Mouse (Mus musculus) c-Kit-positive CD71-negative TER-119-negative erythroid progenitor cells, embryonic 14.5 days (primary cell): ENCODE measurements at regions not wholly inside any gene's neighbourhood (a gene's known extent, or its start where the extent isn't known, plus 50 kb on each side); places are given as distances from the start of the nearest gene placed in this dataset.

ENCODE experiments used
- DNase-seq: peaks from one replicate; pipeline ENCODE4 v3.0.0-alpha.2; 2013; ENCODE audit warnings: low read depth

DNA sequence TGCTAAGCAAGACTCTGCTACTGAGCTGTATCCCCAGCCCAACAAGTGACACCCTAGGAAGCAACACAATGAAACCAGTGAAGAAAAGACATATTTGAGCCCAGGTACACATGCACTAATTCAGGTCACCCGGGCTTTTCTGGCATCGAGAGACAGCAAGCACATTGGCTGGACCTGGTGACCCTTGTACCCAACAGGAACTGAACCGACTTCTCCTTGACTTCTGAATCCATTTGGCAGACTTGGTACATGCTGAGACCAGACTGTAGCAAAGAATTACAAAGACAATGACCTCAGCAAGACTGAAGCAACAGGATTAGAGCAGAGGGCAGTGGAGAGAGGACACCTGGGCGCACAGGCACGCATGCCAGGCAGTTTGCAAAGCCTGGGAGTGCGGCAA is 79.1 kb downstream of the Sema4f start:
- no peak for DNase-seq

DNA sequence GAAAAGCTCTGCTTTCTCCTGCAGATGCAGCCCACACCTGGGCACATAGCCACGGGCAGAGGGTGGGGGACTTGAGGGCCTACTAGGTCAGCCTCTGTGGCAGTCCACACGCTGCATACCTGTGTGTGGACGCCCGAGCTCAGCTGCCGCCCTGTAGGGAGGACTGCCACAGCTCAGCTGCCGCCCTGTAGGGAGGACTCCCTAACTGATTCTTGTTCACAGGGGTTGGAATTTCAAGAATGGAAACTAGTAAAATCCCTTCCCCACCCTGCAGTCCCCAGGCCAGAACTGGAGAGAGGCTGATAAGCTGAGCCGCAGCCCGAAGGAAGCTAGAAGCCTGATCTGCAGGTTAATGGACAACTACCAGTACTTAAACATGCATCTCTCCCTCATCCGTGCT is 82.0 kb upstream of the Hk2 start:
- DNase-seq = no peak

DNA sequence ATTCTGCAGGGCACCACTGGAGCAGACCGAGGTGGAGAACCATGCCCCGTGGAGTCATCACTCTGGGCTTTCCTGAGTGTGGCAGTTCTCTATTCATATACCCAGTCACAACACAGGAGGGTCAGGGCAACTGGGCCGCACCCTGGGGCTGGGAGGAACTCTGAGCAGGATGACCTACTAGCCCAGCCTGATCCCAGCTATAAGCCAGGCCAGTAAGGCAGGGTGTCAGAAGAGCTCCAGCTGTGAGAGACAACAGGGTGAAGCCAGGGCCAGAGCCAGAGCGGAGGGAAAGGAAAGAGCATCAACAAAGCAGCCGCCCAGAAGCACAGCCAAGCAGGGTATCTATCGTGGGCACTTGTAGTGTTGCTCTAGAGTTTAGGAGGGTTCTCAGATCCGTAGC is 81.1 kb upstream of the Hk2 start:
- no peak for DNase-seq

DNA sequence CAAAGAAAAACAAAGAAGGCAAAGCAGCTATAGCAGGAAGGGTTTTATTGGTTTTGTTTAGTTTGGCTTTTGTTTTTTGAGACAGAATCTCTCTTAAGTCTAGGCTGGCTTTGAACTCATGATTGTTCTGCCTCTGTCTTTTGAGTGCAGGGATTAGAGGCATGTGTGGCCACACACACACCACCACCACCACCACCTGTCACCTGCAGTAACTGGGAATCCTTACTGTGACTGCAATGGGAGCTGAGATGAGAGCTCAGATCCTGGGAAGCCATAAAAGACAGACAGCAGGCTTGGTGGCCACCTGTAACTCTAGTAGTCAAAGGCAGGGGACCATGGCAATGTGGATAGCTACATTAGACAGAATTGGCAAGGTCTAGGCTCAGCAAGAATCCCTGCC is 80.5 kb upstream of the Hk2 start:
- no peak for DNase-seq

DNA sequence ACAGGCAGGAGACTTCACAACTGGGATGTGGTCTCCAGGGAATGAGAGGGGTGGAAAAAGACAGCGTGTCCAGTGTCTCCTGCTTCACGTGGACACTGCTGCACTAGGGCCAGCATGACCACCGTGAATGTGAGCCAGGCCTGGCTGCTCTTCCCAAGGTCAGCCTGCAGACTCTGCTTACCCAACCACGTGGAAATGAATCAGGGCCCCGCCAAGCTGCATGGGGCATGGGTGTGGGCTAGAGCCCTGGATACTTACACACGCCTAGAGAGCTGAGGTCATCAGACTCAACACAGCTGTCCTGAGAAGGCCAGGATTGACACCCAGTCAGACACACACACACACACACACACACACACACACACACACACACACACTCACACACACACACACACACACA is 80.1 kb upstream of the Hk2 start:
- DNase-seq = no peak

DNA sequence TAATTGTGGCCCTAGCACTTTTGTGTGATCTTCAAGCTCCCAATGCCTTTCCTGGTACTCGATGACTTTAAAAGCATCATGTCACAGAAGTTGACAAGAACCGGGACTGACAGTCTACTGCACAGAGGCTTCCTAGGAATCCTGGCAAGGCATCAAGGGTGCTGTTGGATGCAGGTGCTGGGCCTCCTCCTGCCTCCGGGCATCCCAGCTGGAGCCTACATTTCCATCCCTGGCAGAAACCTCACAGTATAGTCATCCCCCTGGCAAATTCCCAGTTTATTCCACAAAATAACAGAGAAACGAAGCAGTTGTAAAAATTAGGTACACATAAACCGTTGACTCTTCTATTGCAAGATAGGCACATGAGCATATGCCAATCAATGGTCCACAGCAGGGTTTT is 78.8 kb upstream of the Hk2 start:
- no peak for DNase-seq

DNA sequence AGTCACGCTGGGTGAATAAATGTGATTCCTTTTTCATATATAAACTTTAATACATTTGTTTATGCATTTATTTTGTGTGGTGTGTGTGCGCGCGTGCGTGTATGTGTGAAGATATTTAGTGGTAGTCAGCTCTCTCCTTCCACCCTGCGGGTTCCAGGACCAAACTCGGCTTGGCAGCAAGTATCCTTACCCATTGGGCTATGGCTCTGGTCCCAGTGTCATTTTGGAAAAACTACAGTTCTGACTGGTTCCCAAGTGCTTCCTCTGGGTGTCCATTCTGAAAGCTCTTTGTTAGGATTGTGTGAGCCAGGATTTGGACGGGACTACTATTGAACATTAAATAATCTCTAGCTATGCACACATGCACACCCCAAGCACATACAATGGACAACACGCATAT is 76.3 kb upstream of the Hk2 start:
- no peak for DNase-seq

DNA sequence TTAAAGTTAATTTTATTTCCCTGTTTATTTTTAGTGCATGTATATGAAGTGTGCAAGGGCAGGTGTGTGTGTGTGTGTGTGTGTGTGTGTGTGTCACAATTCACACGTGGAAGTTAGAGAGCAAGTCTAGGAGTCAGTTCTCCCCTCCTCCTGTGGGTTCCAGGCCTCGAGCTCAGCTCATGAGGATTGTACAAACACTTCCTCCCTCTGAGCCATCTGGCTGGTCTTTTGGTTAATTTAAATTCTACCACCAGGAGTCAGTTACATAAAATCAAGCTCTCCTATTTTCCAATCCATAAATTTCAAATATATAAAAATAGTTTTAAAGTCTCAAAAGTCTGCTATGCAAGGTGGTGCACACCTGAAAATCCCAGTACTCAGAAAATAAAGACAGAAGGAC is 73.3 kb upstream of the Hk2 start:
- DNase-seq = no peak

DNA sequence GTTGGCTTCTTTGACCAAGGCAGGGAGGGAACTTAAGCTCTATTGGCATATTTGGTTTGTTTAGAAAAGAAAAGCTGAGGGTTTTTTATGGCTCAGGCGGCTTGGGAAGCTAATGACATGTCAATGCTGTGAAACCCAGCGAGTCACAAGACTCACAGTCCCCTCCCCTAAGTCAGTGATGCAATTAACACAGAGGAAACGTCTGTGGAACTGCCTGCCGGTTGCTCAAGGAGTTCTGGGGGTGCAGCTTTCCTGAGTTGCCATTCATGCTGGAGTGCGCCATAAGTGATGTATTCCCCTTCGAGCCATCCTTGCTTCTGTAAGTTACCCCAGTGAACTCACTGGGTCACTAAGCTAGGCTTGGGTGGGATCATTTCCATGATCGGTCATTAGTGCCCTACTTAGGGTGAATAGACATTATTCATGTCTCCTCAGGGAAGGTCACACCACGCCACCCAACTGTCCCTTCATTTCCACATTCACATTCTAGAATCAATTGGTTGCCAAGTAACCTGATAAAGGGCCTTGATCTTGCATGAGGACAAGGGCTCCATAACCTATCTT is 72.4 kb upstream of the Hk2 start:
- DNase-seq = no peak

DNA sequence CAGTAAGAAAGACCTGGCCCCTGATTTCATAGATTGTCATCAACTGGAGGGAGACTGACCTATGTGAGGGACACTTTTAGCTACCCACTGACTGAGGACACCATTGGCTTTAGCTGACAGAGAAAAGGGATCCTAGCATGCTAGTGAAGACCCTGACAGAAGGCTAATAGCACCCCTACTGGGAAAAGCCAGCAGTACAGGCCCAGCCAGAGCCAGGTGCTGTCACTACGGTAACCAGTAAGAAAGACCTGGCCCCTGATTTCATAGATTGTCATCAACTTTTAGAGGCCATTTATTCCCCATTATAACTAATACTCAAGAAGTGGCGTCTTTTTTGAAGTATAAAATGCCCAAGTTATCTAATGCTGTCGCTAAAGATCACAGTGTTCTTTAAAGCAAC is 70.2 kb upstream of the Hk2 start:
- no peak for DNase-seq

DNA sequence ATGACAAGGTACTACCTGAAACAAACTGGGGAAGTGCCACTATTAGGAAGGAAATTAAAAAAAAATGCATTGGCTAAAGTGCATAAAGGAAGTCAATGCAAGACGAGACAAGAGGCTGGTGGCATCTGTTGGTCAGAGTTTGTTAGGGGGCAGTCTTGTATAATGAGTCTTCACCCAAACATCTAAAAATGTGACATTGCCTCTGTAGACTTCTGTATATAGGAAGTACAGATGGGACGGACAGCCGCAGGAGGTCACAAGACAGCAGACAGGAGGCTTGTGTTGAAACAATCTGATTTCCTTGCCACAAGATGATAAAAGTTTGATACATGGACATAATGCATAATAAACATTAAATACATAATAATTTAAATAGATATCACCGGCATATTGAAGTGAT is 69.6 kb upstream of the Hk2 start:
- no peak for DNase-seq

DNA sequence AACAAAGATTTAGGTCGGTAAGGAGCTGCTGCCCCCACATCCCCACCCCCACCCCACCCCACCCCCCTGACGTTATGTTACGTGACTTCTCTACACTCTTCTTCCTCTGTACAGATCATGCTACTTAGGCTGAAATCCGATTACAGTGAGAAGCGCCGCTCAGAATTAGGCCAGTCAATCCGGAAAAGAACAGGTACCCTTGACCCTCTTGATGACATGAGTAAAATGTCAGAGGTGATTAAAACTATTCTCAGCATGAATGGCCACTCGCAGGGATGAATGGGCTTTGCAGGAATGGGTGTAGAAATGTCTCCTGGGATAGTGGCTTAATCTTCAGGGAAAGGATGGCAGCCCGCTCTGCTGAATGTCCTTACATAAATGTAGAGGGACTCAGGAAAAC is 63.0 kb upstream of the Hk2 start:
- no peak for DNase-seq

DNA sequence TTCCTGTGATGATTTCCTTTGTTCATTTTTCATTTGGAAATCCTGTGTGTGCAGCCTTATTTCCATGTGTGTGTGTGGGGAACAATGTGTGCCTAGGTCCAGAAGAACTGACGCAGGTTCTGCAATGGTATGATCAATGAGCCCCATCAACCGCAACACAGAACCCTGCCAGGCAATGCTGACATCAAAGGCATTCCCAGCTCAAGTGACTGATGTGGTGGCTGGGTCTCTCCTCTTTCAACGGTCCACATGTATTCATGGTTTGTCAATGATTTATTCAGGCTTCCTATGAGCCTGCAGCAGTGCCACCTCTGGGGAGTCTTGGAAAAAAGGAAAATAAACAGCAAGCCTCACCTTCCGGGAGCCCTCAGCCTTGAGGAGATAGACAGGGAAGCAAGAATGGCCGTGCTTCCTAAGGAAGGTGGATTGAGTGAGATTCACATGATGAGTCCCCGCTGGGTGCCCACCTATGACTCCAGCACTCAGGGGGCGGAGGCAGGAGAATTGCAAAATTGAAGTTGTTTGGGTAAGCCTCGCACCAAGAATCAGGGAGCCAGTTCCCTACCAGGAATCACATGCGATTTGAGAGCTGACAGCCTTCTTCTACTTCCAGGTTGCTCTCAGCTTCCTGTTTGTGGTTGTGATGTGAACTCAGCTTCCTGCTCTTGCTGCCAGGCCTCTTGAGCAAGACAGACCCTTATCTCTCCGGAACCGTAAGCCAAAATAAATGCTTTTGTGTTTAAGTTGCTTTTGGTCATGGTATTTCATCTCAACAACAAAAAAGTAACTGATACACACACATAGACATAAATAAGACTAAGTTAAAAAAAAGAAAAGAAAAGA is 61.2 kb upstream of the Hk2 start:
- DNase-seq = no peak

DNA sequence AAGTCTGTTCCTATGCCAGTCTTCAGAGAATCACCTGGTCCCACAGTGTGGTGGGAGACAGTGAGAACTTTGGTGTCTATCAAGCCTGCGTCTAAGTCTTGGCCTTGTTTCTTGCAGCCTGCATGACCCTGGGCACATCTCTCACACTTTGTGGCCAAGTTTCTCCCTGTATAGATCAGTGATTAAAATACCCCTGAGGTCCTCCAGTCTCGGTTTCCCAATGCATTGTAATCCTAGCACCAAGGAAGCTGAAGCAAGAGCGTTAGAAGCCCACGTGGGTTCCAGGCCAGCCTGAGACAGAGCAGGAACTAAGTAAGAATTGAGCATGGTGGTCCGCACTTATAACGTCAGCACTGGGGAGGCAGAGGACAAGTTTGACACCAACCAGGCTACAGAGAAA is 59.6 kb upstream of the Hk2 start:
- DNase-seq = no peak

DNA sequence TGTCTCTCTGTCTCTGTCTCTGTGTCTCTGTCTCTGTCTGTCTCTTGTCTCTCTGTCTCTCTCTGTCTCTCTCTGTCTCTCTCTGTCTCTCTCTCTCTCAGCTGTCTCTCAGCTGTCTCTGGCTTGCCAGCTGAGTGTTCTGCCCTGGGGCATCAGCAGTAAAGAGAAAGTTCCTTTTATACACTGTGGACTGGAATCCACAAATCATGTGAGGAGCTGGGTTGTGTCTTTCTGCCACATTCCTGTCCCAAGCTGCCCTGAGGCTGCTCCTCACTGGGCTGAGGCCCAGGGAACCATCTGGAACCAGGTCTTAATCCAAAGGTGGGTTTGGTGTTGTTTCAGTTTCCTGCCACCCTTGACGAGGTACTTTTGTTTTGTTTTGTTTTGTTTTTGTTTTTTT is 57.0 kb upstream of the Hk2 start:
- no peak for DNase-seq

DNA sequence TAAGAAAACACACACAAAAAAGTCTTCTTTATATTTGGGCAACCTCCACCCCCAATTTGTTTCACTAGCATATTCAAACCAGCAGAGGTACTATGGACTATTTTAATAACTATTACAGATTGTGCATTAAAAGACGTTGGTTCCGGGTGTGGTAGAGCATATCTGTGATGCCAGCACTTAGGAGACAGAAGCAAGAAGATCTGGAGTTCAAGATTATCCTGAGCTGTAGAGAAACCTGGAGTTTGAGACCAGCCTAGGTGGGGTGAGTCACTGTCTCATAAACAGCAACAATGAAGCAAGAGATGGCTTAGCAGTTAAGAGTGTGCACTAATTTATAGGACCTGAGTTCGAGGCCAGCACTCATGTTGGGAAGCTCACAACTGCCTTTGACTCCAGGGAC is 50.4 kb upstream of the Hk2 start:
- DNase-seq = no peak

DNA sequence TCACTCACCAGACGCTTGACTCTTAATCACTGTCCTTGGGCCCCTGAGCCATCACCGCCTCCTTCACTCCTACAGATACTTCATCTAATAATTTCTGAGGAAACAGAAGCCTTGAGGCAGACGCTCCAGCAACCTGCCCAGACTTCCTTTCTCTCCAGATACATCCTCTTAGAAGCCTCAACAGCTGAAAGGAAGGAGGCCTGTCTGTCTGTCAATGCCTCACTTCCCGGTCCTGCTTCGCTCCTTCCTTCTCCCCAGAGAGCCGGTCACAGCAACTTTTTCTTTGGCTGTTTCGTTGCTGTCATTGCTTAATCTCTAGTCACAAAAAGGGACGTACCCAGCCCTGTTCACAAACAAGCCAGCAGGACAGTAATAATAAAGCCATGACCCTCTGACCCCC is 50.0 kb upstream of the Hk2 start:
- peak; percentile 29 for DNase-seq
